Mouse (Mus musculus) adrenal gland, adult 2 months (tissue): ENCODE data around the gene Lars2. TPM values are rescaled to one million over a fixed set of nuclear protein-coding genes. Genes with fewer than 3 reads are reported as not detected.

Experiments
- DNase-seq: peaks from one replicate; pipeline ENCODE4 v3.0.0; 2021
- polyA plus RNA-seq: library from polyadenylated mRNA; depleted of rRNA; stranded (reverse); fragments of >200 nt; gene quantifications from 2 replicates; pipeline ENCODE4 v1.2.3, GENCODE M21; 2012
- total RNA-seq, 2 experiments: library from RNA; stranded (reverse); gene quantifications; 2 replicates each; pipeline ENCODE4 v1.2.3; 2021

Lars2 gene
- total and polyA plus RNA-seq, 3 experiments = 40.0 to 81.2 (median 59.1) TPM

DNA sequence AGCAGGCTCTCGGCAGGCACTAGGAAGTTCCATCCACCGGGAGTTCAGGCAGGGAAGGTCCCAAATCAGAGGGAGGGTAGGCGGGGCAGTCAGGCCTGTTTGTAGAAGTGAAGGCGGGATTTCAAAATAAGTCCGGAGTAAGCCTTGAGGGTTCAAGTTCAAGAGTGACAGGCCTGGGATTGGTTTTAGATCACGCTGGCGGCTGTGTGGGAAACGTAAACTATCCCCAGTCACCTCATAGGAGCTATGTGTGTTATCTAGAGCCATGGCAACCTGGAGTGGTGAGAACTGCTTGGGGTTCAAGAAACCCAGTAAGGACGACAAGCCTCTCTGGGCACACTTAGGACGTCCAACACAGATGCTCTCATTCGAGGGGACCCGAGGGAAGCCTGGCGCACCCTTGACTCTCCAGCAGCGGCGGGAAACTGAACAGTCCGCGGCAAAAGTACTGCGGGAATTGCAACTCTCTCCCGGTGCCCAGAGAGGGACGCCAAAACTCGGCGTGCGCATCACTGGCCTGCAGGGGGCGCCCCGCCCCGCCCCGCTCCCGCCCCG is 111.4 kb downstream of the Lars2 start:
- peak; percentile 55 for DNase-seq

DNA sequence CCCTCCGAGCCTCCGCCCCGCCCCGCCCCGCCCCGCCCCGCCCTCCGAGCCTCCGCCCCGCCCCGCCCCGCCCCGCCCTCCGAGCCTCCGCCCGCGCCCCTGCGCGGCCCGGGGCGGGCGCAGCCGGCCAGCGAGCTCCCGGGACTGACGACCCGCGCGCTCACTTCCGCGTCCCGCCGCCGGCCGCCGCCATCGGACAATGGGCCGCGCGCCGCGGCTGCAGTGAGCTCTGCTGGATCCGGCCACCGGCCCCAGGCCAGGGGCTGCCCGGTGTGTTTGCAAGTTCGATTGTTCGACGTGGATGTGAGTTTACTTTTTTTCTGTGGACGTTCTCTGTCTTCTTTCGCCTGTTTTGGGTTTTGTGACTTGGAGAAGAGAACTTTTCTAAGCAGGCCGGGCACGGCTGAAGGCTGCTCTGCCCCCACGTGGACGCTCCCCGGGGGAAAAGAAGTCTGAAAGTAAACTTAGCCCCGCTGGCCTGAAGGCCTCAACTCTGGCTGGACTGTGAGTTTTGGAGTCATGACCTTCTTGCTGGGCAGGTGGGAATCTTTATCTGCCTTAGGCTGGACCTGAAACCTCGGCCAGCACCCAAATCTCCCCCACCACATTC is 112.0 kb downstream of the Lars2 start, which contains the start of gene Limd1:
Gene Limd1 (plus strand): TSS at position 121 of the 610 bp plus-strand sequence.
- DNase-seq = peak; percentile 86

DNA sequence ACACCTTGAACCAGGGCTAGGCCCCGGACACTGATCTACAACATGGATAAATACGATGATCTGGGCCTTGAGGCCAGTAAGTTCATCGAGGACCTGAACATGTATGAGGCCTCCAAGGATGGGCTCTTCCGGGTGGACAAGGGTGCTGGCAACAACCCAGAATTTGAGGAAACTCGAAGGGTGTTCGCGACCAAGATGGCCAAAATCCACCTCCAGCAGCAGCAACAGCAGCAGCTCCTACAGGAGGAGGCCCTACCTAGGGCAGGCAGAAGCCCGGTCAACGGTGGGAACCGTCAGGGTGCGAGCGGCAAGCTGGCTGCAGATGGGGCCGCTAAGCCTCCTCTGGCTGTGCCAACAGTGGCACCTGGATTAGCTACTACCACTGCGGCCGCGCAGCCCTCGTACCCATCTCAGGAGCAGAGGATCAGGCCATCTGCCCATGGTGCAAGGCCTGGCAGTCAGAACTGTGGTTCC is 112.5 kb downstream of the Lars2 start:
- DNase-seq = no peak

DNA sequence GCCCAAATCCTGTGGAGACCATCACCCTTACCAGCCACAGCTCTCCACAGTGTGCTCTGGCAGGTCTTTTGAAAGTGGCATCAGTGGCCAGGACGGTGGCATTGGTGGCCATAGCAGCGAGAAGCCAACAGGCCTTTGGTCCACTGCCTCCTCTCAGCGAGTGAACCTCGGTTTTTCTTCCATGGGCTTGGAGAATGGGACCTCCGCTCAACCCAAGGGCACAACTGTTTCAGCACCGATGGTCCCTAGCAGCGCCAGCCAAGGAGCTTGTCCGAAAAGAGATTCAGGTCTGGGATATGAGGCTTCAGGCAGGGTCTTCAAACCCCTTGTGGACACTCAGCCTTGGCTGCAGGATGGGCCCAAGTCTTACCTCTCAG is 113.1 kb downstream of the Lars2 start:
- no peak for DNase-seq

DNA sequence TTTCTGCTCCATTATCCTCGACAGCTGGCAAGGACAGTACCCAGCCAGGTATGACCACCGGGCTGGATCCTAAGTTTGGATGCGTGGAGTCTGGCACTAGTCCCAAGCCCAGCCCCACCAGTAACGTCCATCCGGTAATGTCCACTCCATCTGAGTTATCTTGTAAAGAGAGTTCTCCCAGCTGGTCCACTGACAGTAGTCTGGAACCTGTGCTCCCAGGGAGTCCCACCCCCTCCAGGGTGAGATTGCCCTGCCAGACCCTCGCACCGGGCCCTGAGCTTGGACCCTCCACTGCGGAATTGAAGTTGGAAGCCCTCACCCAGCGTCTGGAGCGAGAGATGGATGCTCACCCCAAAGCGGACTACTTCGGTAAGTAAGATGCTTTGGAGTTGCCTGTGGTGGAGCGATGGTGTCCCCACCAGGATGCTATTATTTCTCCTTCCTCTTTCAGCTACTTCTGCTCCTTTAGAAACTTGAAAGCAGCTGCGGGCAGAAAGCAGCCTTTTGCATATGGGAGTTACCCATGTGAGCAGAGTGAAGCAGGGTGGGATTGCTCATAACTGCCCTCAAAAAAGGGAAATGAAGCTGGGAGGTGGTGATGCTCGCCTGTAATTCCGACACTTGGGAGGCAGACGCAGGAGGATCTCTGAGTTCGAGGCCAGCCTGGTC is 113.7 kb downstream of the Lars2 start:
- peak; percentile 14 for DNase-seq

DNA sequence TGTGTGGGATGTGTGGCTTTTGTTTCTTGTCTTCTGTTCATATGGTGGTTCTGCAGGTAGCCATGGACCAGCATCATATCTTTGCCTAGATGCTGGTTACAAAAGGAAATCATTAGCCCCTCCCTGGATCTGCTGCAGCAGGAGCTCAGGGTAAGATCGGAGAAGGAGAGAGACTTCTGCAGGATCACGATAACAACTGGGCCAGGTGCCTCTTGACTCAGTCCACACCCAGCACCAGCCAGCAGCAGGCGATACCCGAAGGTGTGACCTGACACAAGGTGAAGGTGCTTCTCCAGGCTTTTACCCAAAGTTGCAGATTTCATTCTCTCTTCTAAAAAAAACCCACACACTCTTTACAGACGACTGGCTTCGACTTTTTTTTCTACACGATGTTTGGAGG is 114.4 kb downstream of the Lars2 start:
- DNase-seq = no peak

DNA sequence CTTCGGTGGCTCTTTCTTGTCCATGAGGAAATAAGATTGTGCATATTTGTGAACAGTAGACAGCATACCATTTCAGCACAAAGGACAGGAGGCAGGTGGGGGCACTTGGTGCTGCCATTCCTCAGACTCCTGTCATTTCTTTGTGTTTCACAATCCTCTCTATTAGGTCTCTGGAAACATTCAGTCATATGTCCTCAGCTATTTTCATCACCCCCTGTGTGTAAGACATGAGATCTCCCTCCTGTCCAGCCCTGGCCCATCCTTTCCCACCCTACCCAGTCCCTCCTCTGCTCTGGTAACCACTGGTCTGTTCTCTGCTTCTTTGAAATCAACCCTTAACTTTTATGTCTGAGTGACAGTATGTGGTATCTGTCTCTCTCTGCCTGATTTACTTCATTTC is 116.9 kb downstream of the Lars2 start:
- DNase-seq = no peak

DNA sequence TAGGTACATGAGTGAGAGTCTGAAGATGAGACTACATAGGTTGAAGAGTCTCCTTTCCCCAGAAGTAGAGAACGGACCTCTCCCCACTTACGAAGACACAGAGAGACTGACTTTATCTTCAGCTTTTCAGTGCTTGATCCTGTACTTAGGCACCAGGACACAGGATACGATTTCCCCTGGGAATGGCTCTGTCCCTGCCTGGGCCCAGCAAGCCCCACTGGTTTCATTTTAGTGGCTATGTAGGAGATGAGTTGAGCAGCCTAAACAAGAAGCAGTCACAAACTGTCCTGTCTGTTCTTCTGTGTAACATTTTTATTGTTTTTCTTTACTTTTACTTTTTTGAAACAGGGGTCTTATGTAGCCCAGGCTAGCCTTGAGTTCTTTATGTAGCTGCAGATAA is 118.1 kb downstream of the Lars2 start:
- DNase-seq = no peak

DNA sequence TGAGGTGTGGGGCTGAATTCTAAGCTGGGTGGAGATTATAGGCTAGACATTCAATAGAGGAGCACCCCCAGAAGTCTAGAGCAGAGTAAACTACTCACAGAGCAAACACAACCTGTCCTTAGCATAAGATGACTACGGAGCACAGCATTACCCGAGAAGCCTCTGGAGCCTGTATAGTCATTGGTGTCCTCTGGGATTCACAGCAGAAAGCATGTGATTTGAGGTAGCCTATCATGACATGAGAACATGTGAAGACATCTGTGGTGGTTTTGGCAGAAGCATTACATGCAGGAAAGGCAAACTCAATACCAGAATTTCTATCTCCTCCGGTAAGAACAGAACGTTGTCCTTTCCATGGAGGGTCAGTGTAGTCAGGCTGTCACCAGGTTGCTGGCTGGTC is 118.8 kb downstream of the Lars2 start:
- no peak for DNase-seq

DNA sequence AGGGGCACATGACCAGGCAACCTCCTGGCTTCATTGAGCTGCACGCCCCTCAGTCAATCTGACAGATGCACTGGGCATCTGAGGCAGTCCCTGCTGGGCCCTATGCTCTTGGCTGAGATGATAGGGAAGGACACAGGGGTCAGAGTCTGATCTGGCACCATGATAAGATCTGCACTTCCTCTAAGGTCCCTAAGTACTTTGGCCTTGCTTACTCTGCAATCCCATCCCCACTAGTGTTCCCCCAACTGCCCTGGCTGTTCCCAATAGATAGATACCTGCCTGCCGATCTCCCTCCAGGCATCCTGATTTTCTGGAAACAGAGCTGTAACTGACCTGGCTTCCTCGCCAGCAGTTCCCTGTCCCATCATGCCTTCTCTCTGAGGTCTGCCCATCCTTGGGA is 119.9 kb downstream of the Lars2 start:
- DNase-seq = no peak

DNA sequence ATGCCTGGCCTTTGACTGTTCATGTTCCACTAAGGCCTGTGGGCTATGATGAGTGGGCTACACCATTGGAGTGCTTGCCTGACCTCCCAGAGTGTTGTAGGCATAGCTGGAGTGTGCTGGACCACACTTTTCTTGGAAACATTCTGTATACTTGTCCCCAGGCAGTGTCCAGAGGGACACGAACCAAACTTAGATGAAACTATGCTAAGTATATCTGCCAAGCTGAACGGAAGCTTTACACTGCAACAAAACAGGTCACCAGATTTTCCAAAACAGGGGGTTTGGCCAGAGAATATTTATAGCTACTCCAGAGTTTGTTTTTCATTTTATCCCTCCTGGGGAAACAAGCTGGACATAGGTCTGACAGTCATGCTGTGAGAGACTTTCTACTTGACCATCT is 122.3 kb downstream of the Lars2 start:
- DNase-seq = no peak

DNA sequence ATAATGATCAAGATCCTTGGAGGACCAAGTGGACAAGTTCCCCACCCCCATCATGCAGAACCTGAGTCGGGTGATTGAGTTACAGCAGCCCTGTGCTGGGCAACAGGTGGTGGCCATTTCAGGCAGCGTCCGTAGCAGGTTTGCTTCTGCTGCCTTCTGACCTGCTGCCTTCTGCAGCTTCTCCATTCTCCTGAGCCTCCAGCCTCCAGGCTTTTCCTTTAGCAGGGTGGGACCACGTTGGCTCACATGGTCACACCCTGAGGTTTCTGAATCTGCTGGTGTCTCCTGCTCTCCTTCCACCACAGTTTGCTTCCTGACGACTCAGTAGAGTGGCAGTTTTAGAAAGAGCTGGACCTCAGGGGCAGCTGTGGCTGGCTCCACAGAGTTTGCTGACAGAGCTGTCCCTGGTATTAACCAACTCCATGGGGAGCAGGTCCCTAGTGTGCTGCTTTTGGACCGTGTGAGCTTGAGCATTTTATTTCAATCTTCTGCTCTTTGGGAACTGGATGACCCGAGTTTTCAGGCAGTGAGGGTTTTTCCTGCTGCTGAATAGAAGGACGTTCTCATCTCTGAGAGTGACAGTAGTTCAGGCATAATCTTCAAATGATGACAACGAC is 123.1 kb downstream of the Lars2 start:
- DNase-seq = no peak

DNA sequence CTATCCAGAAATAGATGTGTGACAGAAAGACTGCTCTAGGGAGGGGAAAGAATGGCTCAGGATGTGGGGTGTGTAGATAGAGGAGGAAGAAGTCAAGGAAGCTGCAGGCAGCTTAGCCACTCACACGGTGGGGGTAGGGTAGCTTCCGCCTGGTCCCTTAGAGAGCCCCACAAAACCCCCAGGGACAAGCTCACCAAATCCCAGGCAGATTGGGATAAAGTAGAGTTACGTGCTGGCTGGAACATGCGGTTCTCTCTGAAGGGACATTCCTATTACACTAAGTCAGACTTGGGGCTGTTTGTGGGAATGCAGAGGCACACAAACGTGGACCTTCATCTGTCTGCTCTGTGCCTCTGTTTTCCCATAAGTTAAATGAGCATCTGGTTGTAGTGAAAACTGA is 124.2 kb downstream of the Lars2 start:
- no peak for DNase-seq

DNA sequence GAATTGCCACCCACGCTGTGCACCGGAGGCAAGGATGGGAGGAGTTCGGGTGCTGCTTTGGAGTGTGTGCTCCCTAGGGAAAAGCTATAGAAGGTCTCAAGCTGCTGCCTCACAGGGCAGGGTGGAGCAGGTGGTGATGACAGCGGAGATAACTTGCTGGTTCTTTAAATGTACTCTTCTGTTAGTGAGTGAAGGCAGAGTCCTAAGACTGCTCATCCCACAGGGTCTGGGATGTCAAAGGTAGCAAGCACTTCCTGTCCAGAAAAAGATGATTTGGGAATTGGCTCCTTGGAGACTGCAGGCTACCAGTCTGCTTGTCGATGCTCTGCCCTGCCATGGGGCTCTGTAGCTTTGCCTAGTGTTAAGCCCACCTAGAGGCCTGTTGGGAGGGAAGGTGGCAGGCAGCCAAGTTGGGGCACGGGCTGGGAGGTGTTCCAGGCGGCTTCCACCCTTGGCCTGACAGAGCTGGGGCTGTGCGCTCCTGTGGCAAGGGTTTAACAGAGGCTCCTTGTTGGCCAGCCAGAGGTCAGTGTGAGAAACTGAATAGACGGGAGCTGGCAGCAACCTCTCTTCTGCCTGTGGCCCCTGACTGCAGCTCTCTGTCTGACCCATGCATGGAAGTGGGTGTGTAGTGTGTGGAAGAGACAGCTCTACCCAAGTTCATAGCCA is 125.3 kb downstream of the Lars2 start:
- peak; percentile 30 for DNase-seq

DNA sequence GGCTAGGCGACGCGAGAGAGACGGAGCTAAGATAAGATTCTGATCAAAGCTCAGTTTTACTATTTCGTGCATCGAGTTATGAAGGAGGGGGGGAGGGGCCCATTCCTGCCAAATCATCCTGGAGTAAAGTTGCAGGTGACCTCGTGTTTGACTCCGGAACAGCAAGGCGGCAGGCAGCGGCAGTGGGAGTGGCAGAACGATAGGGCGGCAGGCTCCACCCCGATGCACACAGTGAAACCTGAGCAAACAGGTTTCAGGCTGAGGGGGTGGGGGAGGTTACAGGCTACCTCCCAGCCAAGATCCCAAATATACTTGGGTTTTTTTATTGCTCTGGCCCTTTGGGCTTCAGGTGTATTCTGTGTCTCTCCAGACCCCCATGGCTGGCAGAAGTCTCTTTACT is 129.9 kb downstream of the Lars2 start:
- DNase-seq = no peak

DNA sequence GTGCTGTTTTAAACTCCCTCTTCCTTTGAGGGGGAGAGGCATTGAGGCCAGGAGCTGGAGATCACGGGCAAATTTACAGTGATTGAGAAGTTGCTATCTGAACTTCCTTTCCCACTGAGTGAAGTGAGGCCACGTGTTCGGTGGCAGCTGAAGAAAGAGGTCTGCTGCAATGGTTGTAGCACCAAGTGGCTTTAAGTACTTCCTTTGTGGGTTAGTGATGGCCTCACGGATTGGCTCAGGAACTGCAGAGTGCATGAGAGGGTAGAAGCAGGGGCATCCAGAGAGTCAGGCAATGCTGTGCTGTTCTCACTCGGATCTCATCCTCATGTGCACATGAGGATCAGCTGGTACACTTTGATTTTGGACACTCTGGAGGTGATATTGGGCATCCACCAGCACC is 131.2 kb downstream of the Lars2 start:
- DNase-seq = no peak

DNA sequence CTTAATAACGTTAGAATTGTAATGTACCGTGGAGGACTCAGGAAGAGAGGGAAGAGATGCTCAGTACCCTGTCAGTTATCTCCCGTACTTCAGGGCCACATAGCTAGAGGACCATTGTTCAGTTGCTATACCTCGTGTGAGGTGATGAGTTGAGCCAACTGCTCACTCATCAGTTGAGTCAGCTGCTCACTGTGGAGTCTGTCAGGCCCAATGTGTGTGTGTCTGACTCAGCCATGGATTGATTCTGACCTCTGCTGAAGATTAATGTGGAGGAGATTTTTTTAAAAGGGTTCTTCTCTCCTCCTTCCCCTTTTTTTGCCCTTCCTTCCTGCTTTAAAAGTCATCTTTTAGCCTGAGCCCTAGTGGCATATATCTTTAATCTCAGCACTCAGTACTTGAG is 133.8 kb downstream of the Lars2 start:
- DNase-seq = peak; percentile 52

DNA sequence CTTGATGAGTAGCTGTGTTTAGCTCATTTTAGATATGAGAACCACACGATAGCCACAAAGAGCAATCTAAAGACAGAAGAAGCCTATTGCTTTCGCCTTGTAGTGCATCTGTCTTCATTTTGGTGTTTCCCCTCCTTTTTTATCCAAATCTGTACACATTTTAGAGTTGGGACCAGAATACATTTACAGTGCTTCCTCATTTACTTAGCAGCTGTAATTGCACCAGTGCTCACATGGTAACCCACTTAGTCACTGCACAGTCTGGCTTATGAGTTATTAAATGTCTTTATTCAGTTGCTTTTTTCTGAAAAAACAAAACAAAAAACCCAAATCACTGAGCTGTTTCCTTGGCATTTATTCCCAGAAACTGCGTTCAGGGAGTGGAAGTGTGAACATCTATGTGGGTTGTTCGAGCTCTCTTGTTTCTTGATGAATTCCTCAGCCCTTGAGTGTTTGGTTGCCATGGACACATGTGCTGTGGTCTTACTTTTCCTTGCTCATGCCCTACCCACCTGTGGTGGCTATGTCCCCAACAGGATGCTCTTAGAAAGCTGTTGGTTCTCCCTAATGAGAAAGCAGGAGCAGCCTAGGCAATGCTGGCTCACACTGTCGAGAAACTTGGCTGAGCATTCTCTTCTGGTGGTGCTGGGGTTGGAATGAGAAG is 136.6 kb downstream of the Lars2 start:
- DNase-seq = no peak

DNA sequence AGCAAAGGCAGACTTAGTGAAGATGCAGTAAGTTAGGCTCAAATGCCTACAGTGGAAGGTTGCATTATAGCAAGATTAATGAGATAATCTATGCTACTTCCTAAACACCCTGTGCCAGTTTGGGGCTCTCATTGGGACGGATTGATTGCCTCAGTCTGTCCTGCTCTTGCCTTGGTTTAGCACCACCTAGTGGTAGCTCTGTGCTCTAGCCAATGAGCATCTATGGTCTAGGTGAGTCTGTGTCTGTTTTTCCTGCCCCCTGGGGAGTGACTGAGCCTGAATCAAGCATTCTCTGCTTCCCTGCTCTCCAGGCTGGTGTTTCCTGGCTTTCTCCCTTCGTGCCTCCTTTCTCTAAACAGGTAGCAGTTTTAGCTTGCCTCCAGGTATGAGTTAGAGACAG is 137.6 kb downstream of the Lars2 start:
- peak; percentile 57 for DNase-seq

DNA sequence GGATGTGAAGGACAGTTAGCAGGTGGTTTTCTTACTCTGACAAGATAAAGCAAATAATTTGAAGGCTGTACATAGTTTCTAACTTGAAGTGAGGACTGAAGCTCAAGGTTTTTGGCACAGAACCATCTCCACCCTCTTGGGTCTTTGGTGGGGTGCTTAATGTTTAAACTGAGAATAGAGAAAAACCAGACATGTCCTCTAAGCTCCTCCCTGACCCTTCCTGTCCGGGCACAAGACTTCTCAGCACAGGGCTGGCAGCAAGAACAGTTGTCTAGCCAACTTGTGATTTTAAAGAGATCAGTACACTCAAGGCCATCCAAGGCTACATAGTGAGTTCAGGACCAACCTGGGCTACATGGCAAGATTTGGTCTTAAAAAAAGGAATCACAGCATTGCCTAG is 138.9 kb downstream of the Lars2 start:
- DNase-seq = no peak

DNA sequence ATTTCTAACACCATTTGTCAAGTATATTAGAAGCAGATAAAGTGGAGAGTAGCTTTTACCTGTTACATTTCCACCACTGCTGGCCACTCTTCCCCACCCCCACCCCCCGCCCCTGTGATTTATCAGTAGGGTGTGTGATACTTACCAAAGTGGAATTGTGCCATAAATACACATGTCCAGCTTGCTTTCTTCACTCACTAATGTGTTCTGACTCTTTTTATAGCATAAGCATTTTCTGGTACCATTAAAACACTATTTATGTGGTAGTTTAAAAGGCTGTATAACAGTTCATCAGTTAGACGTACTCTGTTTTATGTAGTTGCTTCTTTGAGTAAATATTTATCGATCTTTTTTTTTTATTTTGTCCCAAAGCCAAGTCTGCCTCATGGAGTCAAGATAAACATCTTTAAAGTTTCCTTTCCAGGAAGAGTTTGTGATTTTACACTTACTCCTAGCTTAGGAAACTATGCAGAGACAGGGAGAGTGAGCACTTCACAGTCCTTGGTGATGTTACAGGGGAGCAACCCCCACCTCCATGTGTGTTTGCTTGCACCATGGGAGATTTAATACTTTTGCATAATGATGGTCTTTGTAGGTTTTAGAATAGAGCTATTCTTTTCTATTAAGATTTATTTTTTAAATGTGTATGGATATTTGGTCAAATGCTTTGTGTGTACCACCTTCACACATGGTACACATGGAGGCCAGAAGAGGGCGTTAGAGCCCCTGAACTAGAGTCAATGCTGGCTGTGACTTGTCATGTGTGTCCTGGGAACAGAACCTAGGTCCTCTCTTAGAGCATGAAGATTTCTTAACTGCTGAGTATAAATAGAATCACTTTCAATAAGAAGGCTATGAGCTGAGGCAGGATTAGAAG is 139.8 kb downstream of the Lars2 start:
- DNase-seq = no peak
